Mouse (Mus musculus): Measurements from ENCODE around the gene Dvl3.
"Not testable (repeated sequence)": the region's sequence is repeated elsewhere in the genome, so short reads cannot be mapped to it uniquely, and the experiment has no call there.

Dvl3 gene

DNA sequence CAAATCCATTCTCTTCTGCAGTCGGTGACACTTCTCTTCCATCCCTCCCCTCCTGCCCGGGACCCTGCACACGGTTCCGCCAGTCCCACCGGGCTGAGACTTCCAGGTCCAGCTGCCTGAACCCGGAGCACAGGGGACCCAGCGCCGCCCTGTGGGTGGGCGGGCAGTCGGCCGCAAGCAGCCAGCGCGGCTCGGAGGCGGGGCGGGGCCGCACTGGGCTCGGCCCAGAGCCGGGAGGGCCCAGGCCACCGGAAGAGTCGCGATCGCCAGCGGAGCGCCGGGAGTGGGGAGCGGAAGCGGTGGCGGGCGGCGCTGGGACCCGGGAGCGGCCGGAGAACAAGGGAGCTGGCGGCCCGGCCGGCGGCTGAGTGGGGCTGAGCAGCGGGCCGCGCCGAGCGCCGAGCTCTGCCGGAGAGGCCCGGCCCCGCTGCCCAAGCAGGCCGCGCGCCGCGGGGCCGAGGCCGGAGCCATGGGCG is at the start of gene Dvl3:
TSS of gene Dvl3 (plus strand) at position 257 of the 476 bp plus-strand sequence.
- peak; percentile 93 for DNase-seq

DNA sequence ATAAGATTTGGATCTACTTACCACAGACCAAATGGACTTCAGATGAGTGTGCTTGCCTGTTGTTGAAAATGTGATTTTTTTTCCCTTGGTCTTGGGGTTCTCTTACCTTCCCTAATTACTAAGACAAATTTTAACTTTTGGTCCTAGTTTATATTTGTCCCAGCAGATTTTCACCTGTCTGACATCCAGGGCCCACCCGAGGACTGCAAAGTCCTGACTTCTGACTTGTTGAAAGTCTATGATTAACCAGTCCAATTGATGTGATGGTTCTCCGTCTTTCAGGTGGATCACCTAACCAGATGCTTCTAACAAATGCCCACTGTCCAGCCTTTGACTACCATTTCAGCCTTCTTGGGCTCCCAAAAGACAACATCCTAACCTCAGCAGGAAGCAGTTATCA is 45.8 kb upstream of the Dvl3 start:
- no peak for DNase-seq

DNA sequence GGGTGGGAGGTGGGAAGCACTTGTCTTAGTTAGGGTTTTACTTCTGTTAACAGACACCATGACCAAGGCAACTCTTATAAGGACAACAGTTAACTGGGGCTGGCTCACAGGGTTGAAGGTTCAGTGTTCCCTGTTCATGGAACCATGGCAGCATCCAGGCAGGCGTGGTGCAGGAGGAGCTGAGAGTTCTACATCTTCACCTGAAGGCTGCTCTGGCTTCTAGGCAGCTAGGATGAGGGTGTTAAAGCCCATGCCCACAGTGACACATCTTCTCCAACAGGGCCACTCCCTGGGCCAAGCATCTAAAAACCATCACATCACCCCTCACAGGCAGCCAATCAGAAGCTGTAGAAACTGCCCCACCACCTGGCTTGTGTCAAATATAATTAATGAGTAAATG is 45.1 kb upstream of the Dvl3 start:
- no peak for DNase-seq

DNA sequence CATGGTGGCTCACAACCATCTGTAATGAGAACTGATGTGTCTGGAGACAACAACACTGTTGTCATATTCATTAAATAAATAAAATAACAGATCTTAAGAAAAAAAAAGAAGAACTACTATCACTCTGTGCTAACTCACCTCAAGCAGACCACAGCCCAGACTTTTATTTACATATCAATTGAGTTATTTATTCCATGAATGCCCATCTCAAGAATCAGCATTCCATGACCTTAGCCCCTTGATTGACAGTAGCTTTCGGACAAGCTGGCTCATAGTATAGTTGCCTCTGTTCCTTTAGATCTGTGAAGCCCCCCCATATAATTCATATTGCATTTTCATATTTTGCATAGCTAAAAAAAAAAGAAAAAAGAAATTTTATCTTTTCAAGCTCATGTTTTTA is 43.0 kb upstream of the Dvl3 start:
- DNase-seq: no peak

DNA sequence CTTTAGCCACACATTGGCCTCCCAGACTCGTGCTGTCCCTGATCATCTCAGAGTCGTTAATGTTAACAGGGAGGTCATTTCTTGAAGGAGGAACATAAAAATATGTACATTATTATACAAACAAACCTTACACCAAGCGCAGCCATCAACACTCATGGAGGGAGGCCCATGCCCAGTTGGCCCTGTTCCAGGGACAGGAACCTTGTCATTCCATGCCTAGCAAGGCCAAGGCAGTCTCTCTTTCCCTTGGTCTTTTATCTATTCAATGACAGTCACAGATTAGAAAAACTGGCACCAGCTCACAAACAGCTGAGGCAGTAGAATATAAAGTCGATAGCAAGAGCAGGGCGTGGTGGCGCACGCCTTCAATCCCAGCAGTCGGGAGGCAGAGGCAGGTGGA is 42.6 kb upstream of the Dvl3 start:
- DNase-seq: no peak

DNA sequence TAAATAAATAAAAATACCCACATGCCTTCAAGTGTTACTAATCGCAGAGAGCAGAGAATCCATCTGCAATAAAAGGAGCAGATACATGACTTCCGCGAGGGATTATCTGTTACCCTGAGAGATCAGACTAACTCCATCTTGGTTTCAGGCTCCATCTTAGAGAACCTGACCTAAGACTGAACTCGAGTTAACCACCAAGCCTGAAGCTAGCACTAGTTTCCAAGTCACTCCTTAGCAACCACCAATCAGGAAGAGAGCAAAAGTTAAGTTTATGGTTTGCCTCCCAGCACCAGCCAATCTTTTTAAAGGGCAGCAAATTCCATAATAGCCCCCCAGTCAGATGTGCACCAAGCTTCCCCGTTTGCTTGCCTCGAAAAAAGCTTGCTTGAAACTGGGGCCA is 42.0 kb upstream of the Dvl3 start:
- DNase-seq: no peak

DNA sequence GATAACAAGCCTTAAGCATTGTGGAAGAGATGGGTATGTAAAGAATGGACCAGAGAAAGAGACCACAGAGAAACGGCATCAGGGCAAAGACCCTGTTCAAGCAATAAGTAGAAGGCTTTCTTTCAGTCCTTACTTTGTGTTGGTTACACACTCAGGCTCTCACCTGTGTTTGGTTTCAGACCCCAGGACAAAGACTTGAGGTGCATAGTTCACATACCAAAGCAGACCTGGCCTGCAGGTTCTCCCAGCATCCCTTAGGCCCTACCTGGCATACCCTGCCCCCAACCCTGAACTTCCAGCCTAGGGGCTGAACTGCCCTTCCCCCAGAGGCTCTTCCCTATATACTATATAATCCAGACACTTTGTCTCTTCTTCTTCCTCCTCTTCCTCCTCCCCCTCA is 41.4 kb upstream of the Dvl3 start:
- no peak for DNase-seq

DNA sequence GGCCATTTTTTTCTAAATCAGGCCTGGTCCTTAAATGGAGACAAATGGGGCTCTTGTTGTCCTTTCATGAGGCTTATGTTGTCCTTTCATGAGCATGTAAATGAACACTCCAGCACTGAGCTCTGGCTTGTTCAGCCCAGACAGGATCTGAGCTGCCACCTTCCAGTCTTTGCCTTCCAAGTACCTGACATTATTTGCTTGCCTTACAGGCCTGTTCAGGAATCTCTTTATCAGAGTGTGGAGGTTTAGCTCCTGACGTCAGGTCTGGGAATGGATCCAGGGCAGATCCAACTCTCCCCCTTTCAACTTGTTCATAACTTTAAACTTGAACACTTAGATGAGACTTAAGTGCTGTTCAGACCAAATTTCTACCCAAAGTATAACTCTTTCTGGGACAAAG is 39.9 kb upstream of the Dvl3 start:
- peak; percentile 85 for DNase-seq

DNA sequence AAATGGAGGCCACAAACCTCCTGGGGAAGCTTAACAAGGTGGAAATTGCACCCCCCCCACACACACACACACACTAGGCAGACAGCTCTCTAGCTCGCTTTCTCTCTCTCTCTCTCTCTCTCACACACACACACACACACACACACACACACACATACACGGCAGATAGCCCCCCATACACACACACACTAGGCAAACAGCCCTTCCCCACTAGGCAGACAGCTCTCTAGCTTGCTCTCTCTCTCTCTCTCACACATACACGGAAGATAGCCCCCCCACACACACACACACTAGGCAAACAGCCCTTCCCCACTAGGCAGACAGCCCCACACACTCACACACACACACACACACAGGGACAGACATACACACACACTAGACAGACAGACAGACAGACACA is 39.5 kb upstream of the Dvl3 start:
- no peak for DNase-seq

DNA sequence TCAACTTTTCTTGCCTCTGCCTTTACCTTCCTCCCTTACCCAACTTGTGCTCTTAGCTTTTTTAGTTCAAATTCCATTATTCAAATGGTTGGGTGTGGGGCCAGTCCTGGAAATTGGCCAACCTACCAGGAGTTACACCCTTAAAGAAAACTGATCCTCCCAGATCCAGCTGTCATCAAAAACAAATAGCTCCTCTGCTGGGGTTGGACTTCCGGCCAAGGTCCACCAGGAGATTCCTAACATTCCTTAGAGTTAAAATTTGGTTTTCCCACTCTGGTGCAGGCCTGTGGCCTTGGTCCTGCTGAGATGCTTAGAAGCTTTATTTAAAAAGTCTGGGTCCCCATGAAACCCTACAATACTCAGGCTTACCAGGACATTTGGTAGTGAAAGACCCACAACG is 38.3 kb upstream of the Dvl3 start:
- DNase-seq: no peak

DNA sequence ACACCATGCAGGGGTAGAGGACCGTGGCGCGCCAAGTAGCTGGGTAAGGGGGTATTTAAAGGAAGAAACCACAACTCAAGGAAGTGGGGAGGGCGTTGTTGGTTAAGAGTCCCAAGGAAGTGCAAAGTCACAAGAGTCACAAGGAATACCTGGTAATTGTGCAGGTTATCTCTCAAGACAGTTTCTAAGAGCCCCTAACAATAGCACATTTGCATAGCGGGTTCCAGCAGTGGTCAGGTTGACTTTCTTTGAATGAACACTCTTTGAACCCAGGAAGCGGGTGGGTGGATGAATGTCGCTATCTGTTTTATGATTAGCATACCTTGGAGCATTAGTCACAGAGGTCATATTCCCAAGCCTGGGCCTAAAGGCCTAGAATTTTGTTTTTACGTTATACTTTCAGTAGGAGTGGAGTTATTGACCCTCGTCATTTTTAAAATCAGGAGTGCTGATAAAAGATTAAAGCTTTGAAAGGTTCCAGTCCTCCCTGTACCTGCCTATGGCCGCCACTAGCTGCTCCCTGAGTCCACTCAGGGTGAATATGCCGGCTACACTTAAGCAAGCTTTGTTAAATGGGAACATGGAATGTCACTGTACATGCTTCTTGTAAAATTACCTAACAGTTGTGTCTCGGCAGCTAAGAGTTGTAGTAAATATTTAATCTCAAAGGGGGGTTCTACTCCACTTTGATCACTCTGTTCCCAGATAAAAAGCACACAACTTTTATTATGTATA is 37.6 kb upstream of the Dvl3 start:
- not testable (repeated sequence) for DNase-seq

DNA sequence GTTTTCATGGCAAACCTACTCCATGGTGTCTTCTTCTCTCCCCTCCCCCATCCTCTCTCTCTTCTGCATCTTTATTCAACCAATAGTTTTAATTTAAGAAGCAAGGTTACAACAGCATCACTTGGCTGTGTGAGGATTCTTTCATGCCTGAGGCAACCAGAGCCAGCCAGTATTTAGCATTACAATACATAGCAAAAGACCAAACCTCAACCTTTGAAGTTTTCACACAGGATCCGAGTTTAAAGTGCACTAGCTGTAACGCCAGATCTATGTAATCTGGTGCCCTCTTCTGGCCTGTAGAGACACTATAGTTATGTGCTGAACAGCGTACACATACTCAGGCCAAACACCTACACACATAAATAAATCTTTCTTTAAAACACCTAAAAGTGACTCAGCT is 36.7 kb upstream of the Dvl3 start:
- peak; percentile 70 for DNase-seq

DNA sequence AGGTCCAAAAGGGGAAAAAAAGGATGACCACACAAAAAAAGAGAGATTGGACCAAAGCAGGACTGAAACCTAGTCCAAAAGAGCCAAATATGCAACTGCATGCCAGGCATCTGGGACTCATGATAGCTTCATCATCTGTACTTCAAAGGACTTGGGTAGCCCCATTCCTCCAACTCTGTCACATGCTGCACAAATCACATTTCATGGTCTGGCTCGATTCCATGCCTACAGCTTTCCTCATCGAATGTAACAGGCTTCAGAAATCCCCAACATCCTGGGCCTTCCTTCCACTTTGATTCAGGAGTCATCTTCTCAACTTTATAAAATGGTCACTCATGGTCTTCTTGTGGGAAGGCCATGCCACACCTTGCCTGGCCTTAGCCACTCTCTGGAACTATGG is 35.0 kb upstream of the Dvl3 start:
- DNase-seq: no peak

DNA sequence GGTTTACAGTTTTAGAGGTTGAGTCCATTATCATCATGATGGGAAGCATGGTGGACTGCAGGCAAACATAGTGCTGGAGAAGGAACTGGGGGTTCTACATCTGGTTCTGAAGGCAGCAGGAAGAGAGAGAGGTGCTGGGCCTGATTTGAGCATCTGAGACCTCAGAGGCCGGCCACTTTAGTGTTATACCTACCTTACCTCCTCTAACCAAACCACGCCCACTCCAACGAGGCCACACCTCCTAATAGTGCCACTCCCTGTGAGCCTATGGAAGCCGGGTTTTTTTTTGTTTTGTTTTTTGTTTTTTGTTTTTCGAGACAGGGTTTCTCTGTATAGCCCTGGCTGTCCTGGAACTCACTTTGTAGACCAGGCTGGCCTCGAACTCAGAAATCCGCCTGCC is 33.1 kb upstream of the Dvl3 start:
- DNase-seq: not testable (repeated sequence)

DNA sequence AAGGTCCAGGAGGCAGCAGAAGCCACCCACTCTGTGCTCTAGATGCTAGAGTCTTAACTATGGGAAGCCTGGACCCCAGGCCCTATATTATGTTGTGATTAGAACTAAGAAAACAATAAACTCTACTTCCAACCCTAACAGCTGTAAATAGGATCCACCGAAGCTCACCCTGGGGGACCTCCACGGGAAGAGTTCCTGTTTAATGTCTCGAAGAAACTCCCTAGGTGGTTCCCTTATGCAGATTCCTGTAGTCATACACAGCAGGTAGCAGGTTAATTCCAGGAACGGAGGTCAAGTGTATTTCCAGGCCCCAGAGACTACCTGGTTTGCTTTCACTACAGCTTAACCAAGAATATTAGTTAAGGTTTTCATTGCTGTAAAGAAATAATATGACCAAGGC is 31.7 kb upstream of the Dvl3 start:
- no peak for DNase-seq

DNA sequence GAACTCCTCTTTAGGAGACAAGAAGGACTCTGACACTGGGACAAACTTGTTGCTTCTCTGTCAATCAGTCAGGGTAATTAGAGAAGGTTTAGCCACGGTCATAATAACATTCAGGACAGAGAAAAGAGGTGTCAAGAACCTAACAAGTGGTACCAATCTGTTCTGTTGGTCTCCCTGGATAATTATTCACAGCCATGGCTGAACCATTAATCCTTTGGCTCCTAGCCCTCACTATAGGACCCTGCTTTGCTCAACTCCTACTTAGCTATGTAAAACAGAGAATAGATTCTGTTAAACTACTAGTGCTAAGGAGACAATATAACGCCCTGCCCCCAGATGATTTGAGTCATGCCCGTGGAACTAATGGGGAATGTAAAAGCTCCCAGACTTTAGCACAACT is 30.7 kb upstream of the Dvl3 start:
- DNase-seq: no peak

DNA sequence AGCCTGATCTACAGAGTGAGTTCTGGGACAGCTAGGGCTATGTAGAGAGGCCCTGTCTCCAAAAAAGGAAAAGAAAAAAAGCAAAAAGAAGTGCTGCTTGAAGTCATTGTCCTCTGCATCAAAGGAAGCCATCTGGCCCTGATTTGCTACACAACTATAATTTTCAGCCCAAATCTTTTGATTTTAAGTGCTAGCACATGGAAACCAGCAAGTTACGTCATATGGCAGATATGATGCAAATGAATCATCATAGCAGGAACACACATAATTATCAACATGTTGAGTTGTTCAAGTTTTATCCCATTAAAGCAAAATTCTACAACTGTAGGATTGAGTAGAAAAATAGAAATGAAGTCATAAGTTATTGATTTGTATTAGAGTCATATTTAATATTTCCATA is 28.6 kb upstream of the Dvl3 start:
- DNase-seq: no peak

DNA sequence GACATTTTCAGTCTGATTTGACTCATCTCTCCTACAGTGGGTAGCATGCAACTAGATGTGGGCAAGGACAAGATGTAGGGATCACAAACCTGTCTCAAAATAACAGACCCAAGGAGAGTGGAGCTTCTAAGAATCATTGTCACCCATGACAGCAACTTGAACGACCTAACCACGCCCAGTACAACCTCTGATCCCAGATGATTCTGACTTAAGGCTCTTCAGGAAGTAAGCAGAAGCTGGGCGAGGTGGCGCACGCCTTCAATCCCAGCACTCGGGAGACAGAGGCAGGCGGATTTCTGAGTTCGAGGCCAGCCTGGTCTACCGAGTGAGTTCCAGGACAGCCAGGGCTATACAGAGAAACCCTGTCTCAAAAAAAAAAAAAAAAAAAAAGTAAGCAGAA is 28.0 kb upstream of the Dvl3 start:
- DNase-seq: not testable (repeated sequence)

DNA sequence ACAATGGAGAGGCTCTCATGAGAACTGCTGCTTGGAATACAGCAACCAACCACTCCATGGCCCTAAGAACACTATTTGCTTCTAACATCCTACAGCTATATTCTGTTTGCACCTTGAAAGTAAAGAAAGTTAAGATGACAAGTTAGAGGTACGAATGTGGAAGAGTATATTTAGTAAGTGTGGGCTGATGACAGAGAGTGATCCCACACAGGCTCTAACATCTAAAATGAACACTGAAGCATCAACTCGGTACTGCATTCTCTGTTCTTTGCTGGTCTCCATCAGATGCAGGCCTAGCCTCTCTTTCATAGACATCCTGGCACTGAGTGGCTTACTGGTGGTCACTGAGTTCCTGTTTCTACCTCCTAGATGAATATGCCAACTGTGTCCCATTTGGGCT is 27.5 kb upstream of the Dvl3 start:
- DNase-seq: no peak

DNA sequence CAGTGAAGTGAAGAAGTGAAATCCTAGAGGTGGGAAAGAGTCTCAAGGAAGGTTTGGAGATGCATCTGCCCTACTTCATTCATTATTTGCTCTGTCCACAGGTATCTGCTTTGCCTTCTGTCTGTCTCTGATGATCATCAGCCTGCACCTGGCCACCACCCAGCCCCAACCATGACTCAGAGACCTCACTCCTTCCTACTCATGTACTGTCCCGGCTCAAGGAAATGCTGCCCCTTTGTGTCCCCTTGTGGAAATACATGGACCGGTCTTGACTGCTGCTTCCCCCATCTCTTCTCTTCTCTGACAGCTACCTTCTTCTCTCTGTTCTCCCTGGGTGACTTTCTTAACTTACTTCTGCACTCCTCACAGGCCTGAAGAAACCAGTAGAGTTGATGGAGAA is 26.2 kb upstream of the Dvl3 start:
- no peak for DNase-seq

DNA sequence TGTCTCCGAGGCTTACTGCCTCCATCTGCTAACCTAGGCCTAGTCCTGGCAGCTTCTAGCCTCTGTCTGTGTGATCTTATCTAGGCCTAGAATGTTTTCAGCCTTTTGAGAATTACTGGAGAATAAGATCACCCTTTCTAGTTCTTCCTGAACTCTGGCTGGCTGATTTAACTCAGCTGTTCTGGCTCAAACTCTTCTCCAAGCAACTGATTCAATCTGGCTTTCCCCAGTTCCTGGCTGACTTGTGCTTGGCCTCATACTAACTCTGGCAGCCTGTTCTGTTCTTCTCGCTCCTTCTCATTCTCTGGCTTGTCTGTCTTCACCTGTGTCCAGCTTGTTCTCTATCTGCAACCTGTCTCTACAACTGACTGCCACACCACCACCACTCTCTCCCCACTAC is 25.5 kb upstream of the Dvl3 start:
- no peak for DNase-seq

DNA sequence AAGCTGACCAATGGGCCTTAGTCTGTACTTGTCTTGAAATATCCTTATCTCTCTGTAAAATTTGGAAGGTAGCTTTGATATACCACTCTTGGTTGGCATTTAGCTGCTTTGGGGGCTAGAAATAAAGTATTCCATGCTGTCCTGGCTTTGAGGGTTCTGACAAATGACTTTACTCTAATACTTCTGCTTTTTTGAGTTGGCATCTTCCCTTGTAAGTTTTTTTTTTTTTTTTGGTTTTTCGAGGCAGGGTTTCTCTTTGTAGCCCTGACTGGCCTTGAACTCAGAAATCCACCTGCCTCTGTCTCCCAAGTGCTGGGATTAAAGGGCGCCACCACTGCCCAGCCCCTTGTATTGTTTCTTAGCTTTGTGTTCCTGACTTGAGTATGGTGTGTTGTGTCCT is 23.3 kb upstream of the Dvl3 start:
- DNase-seq: no peak

DNA sequence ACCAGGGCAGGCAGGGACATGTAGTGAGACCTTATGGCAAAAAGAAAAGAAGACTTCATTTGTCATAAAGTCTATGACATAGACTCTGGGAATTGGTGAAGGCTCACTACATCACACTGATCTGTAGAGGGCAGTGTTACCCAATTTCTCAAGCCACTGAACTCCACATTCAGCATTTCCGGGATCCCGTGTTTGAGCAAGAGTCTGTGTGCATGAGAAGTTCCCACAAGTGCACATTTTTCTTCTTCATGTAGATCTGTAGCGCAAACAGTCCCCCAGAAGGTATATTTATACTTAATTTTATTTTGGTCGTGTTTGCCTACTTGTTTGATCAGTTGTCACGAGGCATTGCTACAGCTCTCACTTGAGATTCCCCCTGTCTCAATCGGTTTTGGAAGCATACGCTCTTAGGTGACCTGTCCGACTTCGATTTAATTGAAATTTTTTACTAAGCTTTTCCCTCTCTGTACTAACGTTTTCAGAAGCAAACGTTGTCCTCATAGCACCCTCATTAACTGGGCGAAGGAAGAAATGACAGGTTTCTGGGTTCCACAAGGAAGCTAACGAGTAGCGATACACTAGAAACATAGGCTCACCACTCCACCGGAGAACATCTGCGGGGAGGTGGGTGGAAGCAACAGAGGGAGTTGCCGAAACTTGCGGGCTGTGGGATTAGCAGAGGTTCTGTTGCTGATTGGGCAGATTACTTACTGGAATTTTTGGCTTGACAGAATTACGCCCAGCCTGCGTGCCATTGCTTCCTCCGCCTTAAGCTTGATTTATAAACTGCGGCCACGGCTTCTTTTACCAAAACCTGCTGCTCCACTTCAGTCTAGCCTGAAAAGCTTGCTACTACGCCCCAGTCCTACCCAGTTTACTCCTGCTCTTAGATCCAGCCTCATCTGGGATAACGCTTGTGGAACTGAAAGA is 19.8 kb upstream of the Dvl3 start:
- DNase-seq: peak; percentile 87

DNA sequence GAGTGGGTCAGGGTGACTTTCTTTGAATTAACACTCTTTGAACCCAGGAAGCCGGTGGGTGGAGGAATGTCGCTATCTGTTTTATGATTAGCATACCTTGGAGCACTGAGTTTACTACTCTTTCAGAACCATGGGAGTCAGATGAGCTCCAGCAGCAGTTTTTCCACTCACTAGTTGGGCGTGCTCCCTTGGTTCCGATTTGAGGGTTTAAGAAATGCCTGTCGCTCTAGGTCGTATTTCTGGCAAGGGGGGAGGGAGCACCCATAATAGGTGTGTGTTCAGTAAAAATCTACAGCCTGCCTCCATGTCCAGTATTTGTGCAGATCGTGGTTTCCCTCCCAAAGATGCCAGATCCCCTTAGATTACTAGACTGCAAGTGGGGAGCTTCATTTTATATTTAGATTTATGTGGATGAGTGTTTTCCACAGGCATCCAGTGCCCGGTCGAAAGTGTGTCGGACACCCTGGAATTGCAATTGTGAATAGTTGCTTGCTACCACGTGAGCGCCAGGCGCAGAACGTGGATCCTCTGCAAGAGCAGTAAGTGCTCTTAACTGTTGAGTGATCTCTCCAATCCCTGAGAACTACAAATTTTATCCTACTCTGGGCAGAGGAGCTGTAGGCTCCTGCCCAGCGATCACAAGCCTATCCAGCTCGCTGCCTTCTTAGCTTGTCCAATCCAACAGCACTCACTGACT is 18.7 kb upstream of the Dvl3 start:
- DNase-seq: peak; percentile 21
